Mouse (Mus musculus): ENCODE measurements around the gene Nmnat3. TPM values are rescaled to one million over a fixed set of nuclear protein-coding genes. Genes with fewer than 3 reads are reported as not detected.

The Nmnat3 gene
- total and polyA plus RNA-seq, 2 experiments, result 9.2 to 11.1 TPM

DNA sequence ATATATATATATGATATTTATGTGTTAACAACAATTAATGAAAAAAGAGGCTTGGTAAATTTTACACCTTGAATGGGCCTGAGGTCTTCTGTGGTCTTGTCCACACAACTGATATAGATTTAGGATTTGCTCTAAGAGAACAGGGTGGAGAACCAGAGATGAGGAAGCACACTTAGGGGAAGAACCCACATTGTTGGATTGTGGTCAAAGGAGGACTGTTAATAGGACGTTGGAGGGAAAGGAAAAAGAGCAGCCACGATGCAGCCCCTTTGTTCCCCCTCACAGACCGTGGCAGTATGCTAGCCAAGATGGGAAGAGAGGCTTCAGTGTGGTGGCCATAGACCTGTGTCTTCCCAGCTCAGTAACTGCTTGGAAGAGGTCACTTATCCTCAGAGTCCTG lies 11.5 kb downstream of the Nmnat3 start:
- TF ChIP-seq CTCF (IDR thresholded peaks at IDR 0.05; ENCODE audit: low read depth, low read length) (no peak), POLR2A (IDR thresholded peaks at IDR 0.05; ENCODE audit: extremely low read depth, insufficient read depth, low read length) (no peak)
- no peak overlapping the region for H3K27ac ChIP-seq (replicated peaks; ENCODE audit: insufficient read depth, low read depth, low read length)
- no peak overlapping the region for H3K9ac ChIP-seq (ENCODE audit: low read depth, low read length)
- no peaks in the 10 kb centered on the region for H3K36me3 ChIP-seq (ENCODE audit: control insufficient read depth, insufficient read depth, low read length)
- no peaks in the 10 kb centered on the region for H3K27me3 ChIP-seq (ENCODE audit: control insufficient read depth, insufficient read depth, low read length)
- peaks cover 3% of the 10 kb centered on the region; the same call in 1 of the 2 replicates for H3K79me2 ChIP-seq (ENCODE audit: control insufficient read depth, insufficient read depth, low read length)
- no peak for DNase-seq (ENCODE audit: extremely low read depth, low read depth, low spot score)
- peaks cover 5% of the 10 kb centered on the region; the same call in 1 of the 2 replicates for H3K4me1 ChIP-seq (ENCODE audit: control insufficient read depth, insufficient read depth, low read length)
- no peak overlapping the region for H3K4me3 ChIP-seq (ENCODE audit: insufficient read depth, low read depth, low read length)
- WGBS, result 77% methylated on average over 3 of the region's 3 CpGs

DNA sequence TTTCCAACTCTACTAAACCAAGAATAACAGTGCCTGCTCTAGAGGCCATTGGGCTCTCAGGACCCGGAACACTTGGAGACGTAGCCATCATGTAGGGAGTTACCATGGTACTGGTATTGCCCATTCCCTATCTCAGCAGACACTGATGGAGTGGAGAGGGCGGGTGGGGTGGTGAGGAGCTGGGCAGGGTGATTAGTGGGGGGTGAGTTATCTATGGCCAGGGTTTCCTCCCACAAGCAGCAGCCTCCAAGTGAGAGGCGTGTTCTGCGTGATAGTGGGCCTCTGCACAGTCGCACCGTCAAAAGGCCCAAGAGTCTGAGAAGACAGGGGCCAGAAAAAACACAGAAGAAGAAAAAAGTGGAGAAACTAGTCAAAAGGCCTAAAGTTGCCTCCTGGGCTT lies 12.0 kb downstream of the Nmnat3 start:
- no peak overlapping the region for H3K4me3 ChIP-seq (ENCODE audit: insufficient read depth, low read depth, low read length)
- H3K4me1 ChIP-seq (ENCODE audit: control insufficient read depth, insufficient read depth, low read length), result peaks cover 5% of the 10 kb centered on the region; the same call in 1 of the 2 replicates
- H3K27me3 ChIP-seq (ENCODE audit: control insufficient read depth, insufficient read depth, low read length), result no peaks in the 10 kb centered on the region
- no peaks in the 10 kb centered on the region for H3K36me3 ChIP-seq (ENCODE audit: control insufficient read depth, insufficient read depth, low read length)
- no peak for DNase-seq (ENCODE audit: extremely low read depth, low read depth, low spot score)
- TF ChIP-seq CTCF (IDR thresholded peaks at IDR 0.05; ENCODE audit: low read depth, low read length), result no peak
- TF ChIP-seq POLR2A (IDR thresholded peaks at IDR 0.05; ENCODE audit: extremely low read depth, insufficient read depth, low read length), result no peak
- WGBS, result 92% methylated on average over 7 of the region's 7 CpGs
- H3K9ac ChIP-seq (ENCODE audit: low read depth, low read length), result no peak overlapping the region
- H3K27ac ChIP-seq (replicated peaks; ENCODE audit: insufficient read depth, low read depth, low read length), result no peak overlapping the region
- peaks cover 3% of the 10 kb centered on the region; the same call in 1 of the 2 replicates for H3K79me2 ChIP-seq (ENCODE audit: control insufficient read depth, insufficient read depth, low read length)

DNA sequence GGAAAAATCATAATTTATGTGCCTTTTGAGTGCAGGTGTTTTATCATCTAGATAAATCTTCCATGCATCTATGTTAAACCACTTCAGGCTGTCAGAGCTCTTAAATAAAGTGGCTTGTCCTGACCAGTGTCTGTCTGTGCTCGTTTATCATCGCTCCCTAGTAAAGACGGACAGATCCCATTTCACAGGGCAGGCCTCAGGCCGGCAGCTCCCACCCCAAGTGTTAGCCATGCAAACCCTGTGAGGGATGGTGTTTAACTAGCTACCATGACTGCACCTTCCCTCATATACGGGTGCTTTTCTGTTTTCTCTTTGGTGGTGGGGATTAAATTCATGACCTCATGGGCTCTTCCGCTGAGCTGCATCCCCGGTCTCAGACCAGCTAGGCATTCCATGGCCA lies 13.3 kb downstream of the Nmnat3 start:
- Histone ChIP-seq H3K27ac (replicated peaks; ENCODE audit: insufficient read depth, low read depth, low read length) (no peak overlapping the region), H3K36me3 (ENCODE audit: control insufficient read depth, insufficient read depth, low read length) (no peaks in the 10 kb centered on the region), H3K9ac (ENCODE audit: low read depth, low read length) (no peak overlapping the region), H3K4me3 (ENCODE audit: insufficient read depth, low read depth, low read length) (no peak overlapping the region), H3K4me1 (ENCODE audit: control insufficient read depth, insufficient read depth, low read length) (peaks cover 5% of the 10 kb centered on the region; the same call in 1 of the 2 replicates), H3K27me3 (ENCODE audit: control insufficient read depth, insufficient read depth, low read length) (no peaks in the 10 kb centered on the region), H3K79me2 (ENCODE audit: control insufficient read depth, insufficient read depth, low read length) (peaks cover 3% of the 10 kb centered on the region; the same call in 1 of the 2 replicates)
- 92% methylated on average over 7 of the region's 7 CpGs for WGBS
- TF ChIP-seq POLR2A (IDR thresholded peaks at IDR 0.05; ENCODE audit: extremely low read depth, insufficient read depth, low read length), result no peak
- TF ChIP-seq CTCF (IDR thresholded peaks at IDR 0.05; ENCODE audit: low read depth, low read length), result no peak
- no peak for DNase-seq (ENCODE audit: extremely low read depth, low read depth, low spot score)

DNA sequence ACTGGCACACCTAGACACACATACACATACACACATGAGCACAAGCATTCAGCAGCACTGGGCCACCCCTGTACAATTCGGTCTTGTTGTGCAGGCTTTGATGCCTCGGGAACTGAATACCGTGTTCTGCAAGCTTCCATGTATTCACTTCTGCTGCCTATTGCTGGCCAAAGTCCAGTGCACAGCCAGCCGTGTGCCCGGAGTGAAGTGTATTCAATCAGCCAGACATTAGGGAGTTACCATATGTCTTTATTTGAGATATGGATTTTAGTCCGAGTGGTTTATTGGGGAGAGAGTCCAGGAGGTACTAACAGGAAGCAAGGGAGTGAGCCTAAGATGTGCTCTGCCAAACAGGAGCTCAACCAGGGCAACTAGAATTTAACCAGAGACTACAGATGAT lies 19.8 kb downstream of the Nmnat3 start:
- H3K9ac ChIP-seq (ENCODE audit: low read depth, low read length), result no peak overlapping the region
- H3K27ac ChIP-seq (replicated peaks; ENCODE audit: insufficient read depth, low read depth, low read length), result no peak overlapping the region
- DNase-seq (ENCODE audit: extremely low read depth, low read depth, low spot score), result no peak
- H3K79me2 ChIP-seq (ENCODE audit: control insufficient read depth, insufficient read depth, low read length), result no peaks in the 10 kb centered on the region
- no peaks in the 10 kb centered on the region for H3K4me1 ChIP-seq (ENCODE audit: control insufficient read depth, insufficient read depth, low read length)
- no peak overlapping the region for H3K4me3 ChIP-seq (ENCODE audit: insufficient read depth, low read depth, low read length)
- H3K27me3 ChIP-seq (ENCODE audit: control insufficient read depth, insufficient read depth, low read length), result no peaks in the 10 kb centered on the region
- 32% methylated on average over 6 of the region's 6 CpGs for WGBS
- TF ChIP-seq POLR2A (IDR thresholded peaks at IDR 0.05; ENCODE audit: extremely low read depth, insufficient read depth, low read length) (no peak), CTCF (IDR thresholded peaks at IDR 0.05; ENCODE audit: low read depth, low read length) (no peak)
- no peaks in the 10 kb centered on the region for H3K36me3 ChIP-seq (ENCODE audit: control insufficient read depth, insufficient read depth, low read length)

DNA sequence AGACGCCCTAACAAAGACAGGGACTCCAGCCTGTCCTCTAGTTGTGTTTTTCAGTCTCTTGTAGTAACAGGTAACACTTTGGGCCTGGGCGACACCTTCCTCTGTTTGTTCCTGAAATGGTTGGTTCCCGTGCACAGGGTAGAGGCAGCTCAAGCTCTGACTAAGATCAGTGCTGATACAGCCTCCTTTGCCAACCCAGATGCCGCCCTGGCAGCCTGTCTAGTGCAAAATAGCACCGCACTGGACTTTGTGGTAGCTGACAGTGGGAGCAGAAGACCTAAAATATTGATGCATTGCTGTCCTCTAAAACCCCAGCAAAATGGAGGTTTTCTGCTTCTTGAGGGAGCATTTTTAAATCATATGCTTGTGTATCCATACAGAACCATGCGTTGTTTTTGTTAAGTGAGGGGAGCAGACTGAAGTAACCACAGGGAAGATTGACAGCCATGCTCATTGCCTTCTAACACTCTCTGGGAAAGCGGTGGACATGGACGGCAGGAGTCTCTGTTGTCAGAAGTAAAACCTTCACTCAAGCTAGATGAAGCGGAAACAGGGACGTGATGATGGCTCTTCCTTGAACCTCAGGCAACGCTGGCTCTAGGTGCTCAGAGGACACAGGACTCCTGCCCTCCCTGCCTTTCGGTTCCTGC lies 24.2 kb downstream of the Nmnat3 start:
- H3K9ac ChIP-seq (ENCODE audit: low read depth, low read length), result no peak overlapping the region

More for the DNA sequence above, 24.2 kb downstream of the Nmnat3 start:
- Histone ChIP-seq H3K27me3 (ENCODE audit: control insufficient read depth, insufficient read depth, low read length) (no peaks in the 10 kb centered on the region), H3K4me1 (ENCODE audit: control insufficient read depth, insufficient read depth, low read length) (peaks cover 7% of the 10 kb centered on the region), H3K79me2 (ENCODE audit: control insufficient read depth, insufficient read depth, low read length) (no peaks in the 10 kb centered on the region), H3K36me3 (ENCODE audit: control insufficient read depth, insufficient read depth, low read length) (no peaks in the 10 kb centered on the region), H3K4me3 (ENCODE audit: insufficient read depth, low read depth, low read length) (no peak overlapping the region), H3K27ac (replicated peaks; ENCODE audit: insufficient read depth, low read depth, low read length) (no peak overlapping the region)
- TF ChIP-seq CTCF (IDR thresholded peaks at IDR 0.05; ENCODE audit: low read depth, low read length) (no peak), POLR2A (IDR thresholded peaks at IDR 0.05; ENCODE audit: extremely low read depth, insufficient read depth, low read length) (no peak)
- WGBS, result 92% methylated on average over 12 of the region's 12 CpGs
- no peak for DNase-seq (ENCODE audit: extremely low read depth, low read depth, low spot score)

Measured in liver, adult 2 months (tissue).